Mouse (Mus musculus) hindbrain, embryonic 10.5 days (tissue): ENCODE measurements around the gene Gars. TPM values are rescaled to one million over a fixed set of nuclear protein-coding genes. Genes with fewer than 3 reads are reported as not detected.

Source experiments
- DNase-seq: peaks from one replicate; pipeline ENCODE4 v3.0.0-alpha.2; 2017; ENCODE audit warnings: low spot score
- H3K27ac ChIP-seq: fragments of 300-500 bp; sonication (generic); 2 replicates; pipeline ENCODE4 v1.5.1; 2016; ENCODE audit warnings: mild to moderate bottlenecking, moderate library complexity
- H3K27me3 ChIP-seq: fragments of 300-500 bp; sonication (generic); 2 replicates; pipeline ENCODE4 v1.6.1; 2016; ENCODE audit warnings: mild to moderate bottlenecking; ENCODE audit not compliant: poor library complexity, insufficient read depth, severe bottlenecking
- H3K36me3 ChIP-seq: fragments of 300-500 bp; sonication (generic); 2 replicates; pipeline ENCODE4 v1.6.1; 2016; ENCODE audit warnings: mild to moderate bottlenecking, moderate library complexity
- H3K4me1 ChIP-seq: fragments of 300-500 bp; sonication (generic); replicated peaks from 2 replicates; pipeline ENCODE4 v1.6.1; 2016; ENCODE audit warnings: mild to moderate bottlenecking
- H3K4me3 ChIP-seq: fragments of 300-500 bp; sonication (generic); 2 replicates; pipeline ENCODE4 v1.5.1; 2016; ENCODE audit warnings: mild to moderate bottlenecking, moderate library complexity
- H3K9me3 ChIP-seq: fragments of 300-500 bp; sonication (generic); 2 replicates; pipeline ENCODE4 v1.6.1; 2016; ENCODE audit warnings: mild to moderate bottlenecking, moderate library complexity
- polyA plus RNA-seq: library from polyadenylated mRNA; unstranded; fragments of >200 nt; fragmentation: Nextera tagmentation; extraction: Ambion mirVana; gene quantifications from 2 replicates; pipeline ENCODE4 v1.2.1, GENCODE M21; 2016

The Gars gene
- polyA plus RNA-seq, 1 experiment from 2014 or later: 210 TPM

GRCm38 (mm10) chr6:55128391-55128790 is 90.6 kb downstream of the Gars start:
- Histone ChIP-seq H3K27ac (no peak overlapping the region), H3K9me3 (no peaks in the 10 kb centered on the region), H3K27me3 (peaks cover 3% of the 10 kb centered on the region; the same call in 1 of the 2 replicates), H3K4me3 (no peak overlapping the region), H3K4me1 (peaks cover 9% of the 10 kb centered on the region; the same call in 1 of the 2 replicates), H3K36me3 (no peaks in the 10 kb centered on the region)
- DNase-seq: no peak

Other genes with a start within 250 kb of the Gars start
- gene Znrf2, start 221.1 kb upstream of the Gars start, polyA plus RNA-seq: 2.0 TPM in 2 replicates
- 1.7 and 2.7 TPM in 2 replicates for gene Nod1, start 65.4 kb upstream of the Gars start, polyA plus RNA-seq
- gene Ggct, start 45.1 kb upstream of the Gars start, polyA plus RNA-seq: 11.1 and 13.6 TPM in 2 replicates
- 0.24 and 0.62 TPM in 2 replicates for gene Crhr2, start 95.0 kb downstream of the Gars start, polyA plus RNA-seq
- 1.9 and 2.5 TPM in 2 replicates for gene Inmt, start 137.0 kb downstream of the Gars start, polyA plus RNA-seq
- gene Mindy4, start 165.4 kb downstream of the Gars start, polyA plus RNA-seq: 17.2 and 17.8 TPM in 2 replicates